Mouse (Mus musculus): ENCODE measurements at regions not wholly inside any gene's neighbourhood (a gene's known extent, or its start where the extent isn't known, plus 50 kb on each side); places are given as distances from the start of the nearest gene placed in this dataset.

GRCm38 (mm10) chr9:116410461-116410860, 235.3 kb upstream of the Tgfbr2 start:
- 90% methylated on average over 8 of the region's 8 CpGs for WGBS
- no peaks in the 10 kb centered on the region for H3K4me1 ChIP-seq (replicated peaks; ENCODE audit: control insufficient read depth, insufficient read depth, low read length)
- H3K27ac ChIP-seq (ENCODE audit: low read depth): no peak overlapping the region
- H3K27me3 ChIP-seq (replicated peaks; ENCODE audit: control insufficient read depth, insufficient read depth, low read length): no peaks in the 10 kb centered on the region
- no peaks in the 10 kb centered on the region for H3K36me3 ChIP-seq (ENCODE audit: control insufficient read depth, insufficient read depth, low read length)
- H3K4me3 ChIP-seq (ENCODE audit: low read depth, low read length): no peak overlapping the region
- H3K9me3 ChIP-seq (ENCODE audit: control insufficient read depth, low read length): 0 out of 2 replicates have a peak, but pooled peaks cover 2% of the 10 kb centered on the region
- DNase-seq (ENCODE audit: low spot score) (no peak), ATAC-seq (replicated peaks; ENCODE audit: low FRiP score, low TSS enrichment, low read depth) (no peak)
- no peak overlapping the region for H3K9ac ChIP-seq (ENCODE audit: low read length)
- no peak overlapping the region for H3K4me2 ChIP-seq (ENCODE audit: low read length)

- H3K4me2 ChIP-seq (ENCODE audit: low read length): no peak overlapping the region
- H3K36me3 ChIP-seq (ENCODE audit: control insufficient read depth, insufficient read depth, low read length): no peaks in the 10 kb centered on the region
- no peaks in the 10 kb centered on the region for H3K27me3 ChIP-seq (replicated peaks; ENCODE audit: control insufficient read depth, insufficient read depth, low read length)
- DNase-seq (ENCODE audit: low spot score) (no peak), ATAC-seq (replicated peaks; ENCODE audit: low FRiP score, low TSS enrichment, low read depth) (no peak)
- H3K4me3 ChIP-seq (ENCODE audit: low read depth, low read length): no peak overlapping the region
- no peak overlapping the region for H3K9ac ChIP-seq (ENCODE audit: low read length)
- 90% methylated on average over 2 of the region's 2 CpGs for WGBS
- H3K4me1 ChIP-seq (replicated peaks; ENCODE audit: control insufficient read depth, insufficient read depth, low read length): no peaks in the 10 kb centered on the region
- H3K9me3 ChIP-seq (ENCODE audit: control insufficient read depth, low read length): 0 out of 2 replicates have a peak, but pooled peaks cover 2% of the 10 kb centered on the region
- no peak overlapping the region for H3K27ac ChIP-seq (ENCODE audit: low read depth)
Measured at GRCm38 (mm10) chr9:116408116-116408515, 233.0 kb upstream of the Tgfbr2 start.

- H3K4me3 ChIP-seq (ENCODE audit: low read depth, low read length): no peak overlapping the region
- ATAC-seq (replicated peaks; ENCODE audit: low FRiP score, low TSS enrichment, low read depth): no peak
- no peaks in the 10 kb centered on the region for H3K4me1 ChIP-seq (replicated peaks; ENCODE audit: control insufficient read depth, insufficient read depth, low read length)
- no peaks in the 10 kb centered on the region for H3K27me3 ChIP-seq (replicated peaks; ENCODE audit: control insufficient read depth, insufficient read depth, low read length)
- WGBS: 98% methylated on average over 1 of the region's 1 CpGs
- H3K9me3 ChIP-seq (ENCODE audit: control insufficient read depth, low read length): 0 out of 2 replicates have a peak, but pooled peaks cover 2% of the 10 kb centered on the region
- no peak overlapping the region for H3K27ac ChIP-seq (ENCODE audit: low read depth)
- DNase-seq (ENCODE audit: low spot score): no peak
- no peak overlapping the region for H3K4me2 ChIP-seq (ENCODE audit: low read length)
- no peaks in the 10 kb centered on the region for H3K36me3 ChIP-seq (ENCODE audit: control insufficient read depth, insufficient read depth, low read length)
- no peak overlapping the region for H3K9ac ChIP-seq (ENCODE audit: low read length)
Measured at GRCm38 (mm10) chr9:116405051-116405450, 229.9 kb upstream of the Tgfbr2 start.

GRCm38 (mm10) chr9:116401821-116402220, 226.7 kb upstream of the Tgfbr2 start:
- Histone ChIP-seq H3K9ac (ENCODE audit: low read length) (no peak overlapping the region), H3K36me3 (ENCODE audit: control insufficient read depth, insufficient read depth, low read length) (no peaks in the 10 kb centered on the region), H3K9me3 (ENCODE audit: control insufficient read depth, low read length) (no peaks in the 10 kb centered on the region), H3K27me3 (replicated peaks; ENCODE audit: control insufficient read depth, insufficient read depth, low read length) (no peaks in the 10 kb centered on the region), H3K4me3 (ENCODE audit: low read depth, low read length) (no peak overlapping the region), H3K4me1 (replicated peaks; ENCODE audit: control insufficient read depth, insufficient read depth, low read length) (no peaks in the 10 kb centered on the region), H3K4me2 (ENCODE audit: low read length) (no peak overlapping the region), H3K27ac (ENCODE audit: low read depth) (no peak overlapping the region)
- DNase-seq (ENCODE audit: low spot score) (no peak), ATAC-seq (replicated peaks; ENCODE audit: low FRiP score, low TSS enrichment, low read depth) (no peak)
- WGBS: 80% methylated on average over 7 of the region's 7 CpGs

- Histone ChIP-seq H3K36me3 (ENCODE audit: control insufficient read depth, insufficient read depth, low read length) (no peaks in the 10 kb centered on the region), H3K27ac (ENCODE audit: low read depth) (no peak overlapping the region), H3K9me3 (ENCODE audit: control insufficient read depth, low read length) (no peaks in the 10 kb centered on the region), H3K4me2 (ENCODE audit: low read length) (no peak overlapping the region), H3K4me1 (replicated peaks; ENCODE audit: control insufficient read depth, insufficient read depth, low read length) (no peaks in the 10 kb centered on the region), H3K9ac (ENCODE audit: low read length) (no peak overlapping the region), H3K27me3 (replicated peaks; ENCODE audit: control insufficient read depth, insufficient read depth, low read length) (no peaks in the 10 kb centered on the region), H3K4me3 (ENCODE audit: low read depth, low read length) (no peak overlapping the region)
- WGBS: 42% methylated on average over 2 of the region's 2 CpGs
- ATAC-seq (replicated peaks; ENCODE audit: low FRiP score, low TSS enrichment, low read depth) (no peak), DNase-seq (ENCODE audit: low spot score) (no peak)
Measured at GRCm38 (mm10) chr9:116400270-116400669, 225.1 kb upstream of the Tgfbr2 start.

- DNase-seq (ENCODE audit: low spot score) (no peak), ATAC-seq (replicated peaks; ENCODE audit: low FRiP score, low TSS enrichment, low read depth) (no peak)
- Histone ChIP-seq H3K4me3 (ENCODE audit: low read depth, low read length) (no peak overlapping the region), H3K4me2 (ENCODE audit: low read length) (no peak overlapping the region), H3K9me3 (ENCODE audit: control insufficient read depth, low read length) (no peaks in the 10 kb centered on the region), H3K36me3 (ENCODE audit: control insufficient read depth, insufficient read depth, low read length) (no peaks in the 10 kb centered on the region), H3K9ac (ENCODE audit: low read length) (no peak overlapping the region), H3K27ac (ENCODE audit: low read depth) (no peak overlapping the region), H3K4me1 (replicated peaks; ENCODE audit: control insufficient read depth, insufficient read depth, low read length) (no peaks in the 10 kb centered on the region), H3K27me3 (replicated peaks; ENCODE audit: control insufficient read depth, insufficient read depth, low read length) (no peaks in the 10 kb centered on the region)
- WGBS: 80% methylated on average over 1 of the region's 1 CpGs
Measured at GRCm38 (mm10) chr9:116399296-116399695, 224.1 kb upstream of the Tgfbr2 start.

GRCm38 (mm10) chr9:116392258-116392657, 217.1 kb upstream of the Tgfbr2 start:
- Histone ChIP-seq H3K9me3 (ENCODE audit: control insufficient read depth, low read length) (no peaks in the 10 kb centered on the region), H3K4me3 (ENCODE audit: low read depth, low read length) (no peak overlapping the region), H3K4me2 (ENCODE audit: low read length) (no peak overlapping the region), H3K27ac (ENCODE audit: low read depth) (no peak overlapping the region), H3K4me1 (replicated peaks; ENCODE audit: control insufficient read depth, insufficient read depth, low read length) (no peaks in the 10 kb centered on the region), H3K27me3 (replicated peaks; ENCODE audit: control insufficient read depth, insufficient read depth, low read length) (no peaks in the 10 kb centered on the region), H3K36me3 (ENCODE audit: control insufficient read depth, insufficient read depth, low read length) (no peaks in the 10 kb centered on the region), H3K9ac (ENCODE audit: low read length) (no peak overlapping the region)
- ATAC-seq (replicated peaks; ENCODE audit: low FRiP score, low TSS enrichment, low read depth): no peak
- no peak for DNase-seq (ENCODE audit: low spot score)
- WGBS: 77% methylated on average over 8 of the region's 8 CpGs

GRCm38 (mm10) chr9:116389781-116390180, 214.6 kb upstream of the Tgfbr2 start:
- no peaks in the 10 kb centered on the region for H3K27me3 ChIP-seq (replicated peaks; ENCODE audit: control insufficient read depth, insufficient read depth, low read length)
- no peaks in the 10 kb centered on the region for H3K9me3 ChIP-seq (ENCODE audit: control insufficient read depth, low read length)
- no peak overlapping the region for H3K27ac ChIP-seq (ENCODE audit: low read depth)
- H3K9ac ChIP-seq (ENCODE audit: low read length): no peak overlapping the region
- no peak overlapping the region for H3K4me2 ChIP-seq (ENCODE audit: low read length)
- no peaks in the 10 kb centered on the region for H3K36me3 ChIP-seq (ENCODE audit: control insufficient read depth, insufficient read depth, low read length)
- DNase-seq (ENCODE audit: low spot score): no peak
- no peak overlapping the region for H3K4me3 ChIP-seq (ENCODE audit: low read depth, low read length)
- peaks cover under 1% of the 10 kb centered on the region; the same call in 1 of the 2 replicates for H3K4me1 ChIP-seq (replicated peaks; ENCODE audit: control insufficient read depth, insufficient read depth, low read length)
- WGBS: 87% methylated on average over 3 of the region's 3 CpGs
- ATAC-seq (replicated peaks; ENCODE audit: low FRiP score, low TSS enrichment, low read depth): no peak

- Histone ChIP-seq H3K27ac (ENCODE audit: low read depth) (0 out of 2 replicates have a peak overlapping the region, but pooled peaks have one; percentile 9), H3K36me3 (ENCODE audit: control insufficient read depth, insufficient read depth, low read length) (no peaks in the 10 kb centered on the region), H3K9ac (ENCODE audit: low read length) (no peak overlapping the region), H3K4me3 (ENCODE audit: low read depth, low read length) (no peak overlapping the region), H3K4me2 (ENCODE audit: low read length) (0 out of 2 replicates have a peak overlapping the region, but pooled peaks have one; percentile 2), H3K4me1 (replicated peaks; ENCODE audit: control insufficient read depth, insufficient read depth, low read length) (peaks cover 10% of the 10 kb centered on the region), H3K27me3 (replicated peaks; ENCODE audit: control insufficient read depth, insufficient read depth, low read length) (no peaks in the 10 kb centered on the region), H3K9me3 (ENCODE audit: control insufficient read depth, low read length) (no peaks in the 10 kb centered on the region)
- ATAC-seq (replicated peaks; ENCODE audit: low FRiP score, low TSS enrichment, low read depth) (peak; percentile 71), DNase-seq (ENCODE audit: low spot score) (no peak)
- WGBS: 54% methylated on average over 8 of the region's 8 CpGs
Measured at GRCm38 (mm10) chr9:116388863-116389262, 213.7 kb upstream of the Tgfbr2 start.
